ENCODE assay signal across 8 mouse cellular contexts in the genomic region with DNA sequence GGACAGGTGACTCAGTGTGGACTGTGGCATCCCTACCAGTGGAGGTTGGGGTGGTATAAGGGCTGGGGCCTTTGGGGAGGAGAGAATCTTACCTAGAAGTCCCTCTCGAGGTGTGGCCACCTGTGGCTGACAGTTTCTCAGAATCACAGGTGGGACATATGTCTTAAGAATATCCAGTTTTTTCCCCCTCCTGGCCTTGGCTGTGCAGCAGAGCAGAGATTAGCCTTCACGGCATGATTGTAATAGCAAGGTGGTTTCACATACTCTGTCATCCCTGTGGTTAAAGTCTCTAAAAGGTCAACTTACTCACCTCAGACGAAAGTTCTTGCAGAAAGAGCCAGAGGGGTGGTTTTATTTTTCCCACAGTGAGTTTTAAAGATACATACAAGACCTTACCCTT. TPM values are rescaled to one million over a fixed set of nuclear protein-coding genes. Genes with fewer than 3 reads are reported as not detected.
DNase-seq lines count a peak whose midpoint lies in the region; ATAC-seq lines count a peak whose summit lies in the region.

No protein-coding gene starts in this region.

- WGBS in heart, embryonic 10.5 days: 18% methylated on average over 3 of the region's 3 CpGs
- 43% methylated on average over 3 of the region's 3 CpGs for WGBS in forebrain, embryonic 15.5 days
- 33% methylated on average over 3 of the region's 3 CpGs for WGBS in liver, embryonic 16.5 days (ENCODE audit: insufficient replicate concordance)

- peaks cover 7% of the 10 kb centered on the region for H3K4me1 ChIP-seq in heart, embryonic 10.5 days
- H3K4me1 ChIP-seq in forebrain, embryonic 15.5 days: peaks cover 25% of the 10 kb centered on the region
- peaks cover 10% of the 10 kb centered on the region for H3K4me1 ChIP-seq in liver, embryonic 16.5 days (ENCODE audit: control insufficient read depth, low read depth, low read length)

- H3K4me2 ChIP-seq in forebrain, embryonic 15.5 days (replicated peaks): peak overlapping the region; percentile 92
- peak overlapping the region; percentile 97 for H3K4me2 ChIP-seq in liver, embryonic 16.5 days (ENCODE audit: low read depth, low read length)

- intact Hi-C loops in heart, postnatal 25 days (cut with DNase I): loop anchor here (5.0 kb wide), 1 partner anchor 72 kb away; no protein-coding TSS in a partner anchor

- peaks cover 17% of the 10 kb centered on the region for H3K27me3 ChIP-seq in heart, embryonic 10.5 days (ENCODE audit: insufficient read depth, poor library complexity, severe bottlenecking)
- H3K27me3 ChIP-seq in forebrain, embryonic 15.5 days: peaks cover 36% of the 10 kb centered on the region
- H3K27me3 ChIP-seq in liver, embryonic 16.5 days (ENCODE audit: control insufficient read depth, insufficient read depth, low read depth, low read length): peaks cover 32% of the 10 kb centered on the region

- H3K27ac ChIP-seq in heart, embryonic 10.5 days: peak overlapping the region; percentile 95
- H3K27ac ChIP-seq in forebrain, embryonic 15.5 days (replicated peaks): no peak overlapping the region
- H3K27ac ChIP-seq in liver, embryonic 16.5 days (ENCODE audit: low read length): no peak overlapping the region

- H3K9me3 ChIP-seq in heart, embryonic 10.5 days: no peaks in the 10 kb centered on the region
- H3K9me3 ChIP-seq in forebrain, embryonic 15.5 days: no peaks in the 10 kb centered on the region
- H3K9me3 ChIP-seq in liver, embryonic 16.5 days (replicated peaks; ENCODE audit: control insufficient read depth, low read length): no peaks in the 10 kb centered on the region

- peak overlapping the region; percentile 94 for H3K4me3 ChIP-seq in heart, embryonic 10.5 days
- peak overlapping the region; percentile 94 for H3K4me3 ChIP-seq in forebrain, embryonic 15.5 days
- peak overlapping the region; percentile 78 for H3K4me3 ChIP-seq in liver, embryonic 16.5 days (ENCODE audit: low read depth, low read length)

- H3K36me3 ChIP-seq in heart, embryonic 10.5 days: no peaks in the 10 kb centered on the region
- no peaks in the 10 kb centered on the region for H3K36me3 ChIP-seq in forebrain, embryonic 15.5 days
- H3K36me3 ChIP-seq in liver, embryonic 16.5 days (ENCODE audit: control insufficient read depth, insufficient read depth): no peaks in the 10 kb centered on the region

- no peak for ATAC-seq in forebrain, embryonic 15.5 days (replicated peaks)
- ATAC-seq in liver, embryonic 16.5 days (ENCODE audit: low read depth): no peak

- no peak overlapping the region for H3K9ac ChIP-seq in forebrain, embryonic 15.5 days (replicated peaks)
- peak overlapping the region; percentile 28; the same call in 1 of the 2 replicates for H3K9ac ChIP-seq in liver, embryonic 16.5 days (ENCODE audit: low read depth, low read length)

- no peak for DNase-seq in heart, embryonic 10.5 days (ENCODE audit: low spot score)
- no peak for DNase-seq in heart, postnatal 25 days (ENCODE audit: low spot score)
- DNase-seq in CD4-positive helper T cell, adult 2 months (ENCODE audit: low read depth, low spot score): peak; percentile 62
- DNase-seq in ovary, postnatal 36 days (ENCODE audit: low spot score): no peak
- no peak for DNase-seq in left cerebral cortex, adult 9 months (ENCODE audit: low spot score in 2 of 2)
- no peak for DNase-seq in frontal cortex, postnatal 36 days (ENCODE audit: low spot score in 2 of 2)

RNA-seq across cellular contexts. Expression of a gene that starts 2.4 kb away (rescaled TPM):
- polyA plus RNA-seq in heart, embryonic 10.5 days (2016; fragmentation: Nextera tagmentation; extraction: Ambion mirVana): 4.8 and 5.3 TPM in 2 replicates
- 10 to 100 TPM; 11.6 to 13.2 TPM for total RNA-seq in heart, postnatal 25 days (2021)
- polyA plus RNA-seq in forebrain, embryonic 15.5 days (2015; fragmentation: Nextera tagmentation; extraction: Ambion mirVana): 3.6 and 3.8 TPM in 2 replicates
- 1.5 and 2.2 TPM in 2 replicates for polyA plus RNA-seq in liver, embryonic 16.5 days (2015; fragmentation: Nextera tagmentation; extraction: Ambion mirVana)
